23 mouse cellular contexts compared by ENCODE assay signal in genomic region chr9:58660673-58661072, GRCm38 (mm10).
DNase-seq lines count a peak whose midpoint lies in the region; ATAC-seq and TF ChIP-seq lines count a peak whose summit lies in the region.
"Had no signal": no experiment of that assay in that cellular context is flagged by ENCODE, and none has a peak within 500 bp of the region (broad histone marks: within the 10 kb centered on the region; RNA-seq: fewer than 3 reads in every experiment).

No protein-coding gene starts in this region.

- H3K27ac ChIP-seq in forebrain, embryonic 10.5 days, result peak overlapping the region; percentile 56
- no peak overlapping the region for H3K27ac ChIP-seq in forebrain, postnatal 0 days (ENCODE audit: low read depth, low read length)
- 0 out of 2 replicates have a peak overlapping the region, but pooled peaks have one; percentile 26 for H3K27ac ChIP-seq in heart, embryonic 12.5 days (ENCODE audit: poor library complexity, severe bottlenecking)
- H3K27ac ChIP-seq in limb, embryonic 10.5 days, result peak overlapping the region; percentile 14; the same call in 1 of the 2 replicates
- peak overlapping the region; percentile 98 for H3K27ac ChIP-seq in liver, embryonic 14.5 days
- H3K27ac ChIP-seq: embryonic facial prominence, embryonic 13.5 days; forebrain, embryonic 13.5 days; gastrocnemius, adult 2 months; hindbrain, embryonic 10.5 days; hindbrain, embryonic 15.5 days had no signal

- DNase-seq in forebrain, embryonic 10.5 days (ENCODE audit: extremely low spot score, low spot score), result no peak
- DNase-seq in forebrain, postnatal 0 days, result no peak
- no peak for DNase-seq in heart, postnatal 36 days
- DNase-seq in limb, embryonic 10.5 days (ENCODE audit: low spot score), result no peak
- no peak for DNase-seq in liver, embryonic 14.5 days (ENCODE audit: low read depth in 3 of 3, low spot score in 3 of 3)
- no peak for DNase-seq in c-Kit-positive CD71-positive TER-119-positive erythroid progenitor cells, embryonic 14.5 days (ENCODE audit: low spot score)
- DNase-seq: adrenal gland, adult 8-10 months; adrenal gland, postnatal 36 days; B cell, adult 2 months; cerebellum, adult 18-20 months; cerebellum, adult 9-11 months; cerebellum, postnatal 36 days; gastrocnemius, adult 2 months; gastrocnemius, postnatal 25 days had no signal

- intact Hi-C loops in heart, postnatal 36 days (cut with DNase I), result no loop called here

- H3K27me3 ChIP-seq in forebrain, embryonic 10.5 days (ENCODE audit: poor library complexity, severe bottlenecking), result no peaks in the 10 kb centered on the region
- no peaks in the 10 kb centered on the region for H3K27me3 ChIP-seq in forebrain, postnatal 0 days (ENCODE audit: insufficient read depth, low read length)
- no peaks in the 10 kb centered on the region for H3K27me3 ChIP-seq in heart, embryonic 12.5 days (replicated peaks)
- no peaks in the 10 kb centered on the region for H3K27me3 ChIP-seq in limb, embryonic 10.5 days (ENCODE audit: low read depth, poor library complexity, severe bottlenecking)
- no peaks in the 10 kb centered on the region for H3K27me3 ChIP-seq in liver, embryonic 14.5 days (ENCODE audit: control insufficient read depth, insufficient read depth, low read length)
- H3K27me3 ChIP-seq: embryonic facial prominence, embryonic 13.5 days; forebrain, embryonic 13.5 days; heart, embryonic 13.5 days; hindbrain, embryonic 15.5 days had no signal

- H3K9ac ChIP-seq in forebrain, postnatal 0 days, result no peak overlapping the region
- no peak overlapping the region for H3K9ac ChIP-seq in heart, embryonic 12.5 days
- peak overlapping the region; percentile 31; the same call in 1 of the 2 replicates for H3K9ac ChIP-seq in liver, embryonic 14.5 days (replicated peaks)
- H3K9ac ChIP-seq: embryonic facial prominence, embryonic 13.5 days; forebrain, embryonic 13.5 days; heart, embryonic 13.5 days; hindbrain, embryonic 15.5 days had no signal

- no peak overlapping the region for H3K4me2 ChIP-seq in forebrain, postnatal 0 days (ENCODE audit: low read depth)
- no peak overlapping the region for H3K4me2 ChIP-seq in heart, embryonic 12.5 days
- H3K4me2 ChIP-seq in liver, embryonic 14.5 days (ENCODE audit: low read depth), result no peak overlapping the region
- H3K4me2 ChIP-seq: embryonic facial prominence, embryonic 13.5 days; forebrain, embryonic 13.5 days; heart, embryonic 13.5 days; hindbrain, embryonic 15.5 days had no signal

- no peaks in the 10 kb centered on the region for H3K4me1 ChIP-seq in forebrain, embryonic 10.5 days
- no peaks in the 10 kb centered on the region for H3K4me1 ChIP-seq in forebrain, postnatal 0 days (ENCODE audit: insufficient read depth)
- H3K4me1 ChIP-seq in heart, embryonic 12.5 days (replicated peaks), result peaks cover 35% of the 10 kb centered on the region
- H3K4me1 ChIP-seq in limb, embryonic 10.5 days, result peaks cover 8% of the 10 kb centered on the region
- peaks cover 67 to 73% of the 10 kb centered on the region in 2 experiments for H3K4me1 ChIP-seq in liver, embryonic 14.5 days (replicated peaks; ENCODE audit: control insufficient read depth in 2 of 2, insufficient read depth in 2 of 2, low read length in 1 of 2)
- H3K4me1 ChIP-seq: embryonic facial prominence, embryonic 13.5 days; forebrain, embryonic 13.5 days; hindbrain, embryonic 10.5 days; hindbrain, embryonic 15.5 days had no signal

- peaks cover 32% of the 10 kb centered on the region for H3K36me3 ChIP-seq in forebrain, embryonic 10.5 days (replicated peaks)
- H3K36me3 ChIP-seq in forebrain, postnatal 0 days (ENCODE audit: insufficient read depth), result peaks cover 22% of the 10 kb centered on the region; the same call in 1 of the 2 replicates
- peaks cover 42% of the 10 kb centered on the region for H3K36me3 ChIP-seq in heart, embryonic 12.5 days
- H3K36me3 ChIP-seq in limb, embryonic 10.5 days, result peaks cover 37% of the 10 kb centered on the region
- H3K36me3 ChIP-seq in liver, embryonic 14.5 days (replicated peaks; ENCODE audit: control insufficient read depth, insufficient read depth, low read depth), result peaks cover 46% of the 10 kb centered on the region

- ATAC-seq in forebrain, postnatal 0 days, result no peak
- no peak for ATAC-seq in heart, embryonic 12.5 days (ENCODE audit: insufficient number of reproducible peaks, low FRiP score)
- no peak for ATAC-seq in liver, embryonic 14.5 days (ENCODE audit: insufficient read depth)
- no peak for ATAC-seq in cerebellum, adult (ENCODE audit: insufficient number of reproducible peaks, low FRiP score, low TSS enrichment)
- ATAC-seq: CD4-positive, CD25-positive, alpha-beta regulatory T cell, adult 4 months; forebrain, embryonic 13.5 days had no signal

- H3K9me3 ChIP-seq in forebrain, embryonic 10.5 days, result no peaks in the 10 kb centered on the region
- H3K9me3 ChIP-seq in forebrain, postnatal 0 days (ENCODE audit: low read length), result no peaks in the 10 kb centered on the region
- H3K9me3 ChIP-seq in heart, embryonic 12.5 days (replicated peaks), result 0 out of 2 replicates have a peak, but pooled peaks cover 2% of the 10 kb centered on the region
- H3K9me3 ChIP-seq in limb, embryonic 10.5 days (replicated peaks), result no peaks in the 10 kb centered on the region
- H3K9me3 ChIP-seq in liver, embryonic 14.5 days (ENCODE audit: control insufficient read depth, low read length), result no peaks in the 10 kb centered on the region
- H3K9me3 ChIP-seq: embryonic facial prominence, embryonic 13.5 days; forebrain, embryonic 13.5 days; G1E; heart, embryonic 13.5 days; hindbrain, embryonic 10.5 days; hindbrain, embryonic 15.5 days had no signal

- no peak for TF ChIP-seq EP300 in liver, embryonic 14.5 days (IDR thresholded peaks at IDR 0.05; ENCODE audit: low read depth)

- no peak overlapping the region for H3K4me3 ChIP-seq in forebrain, embryonic 10.5 days
- no peak overlapping the region for H3K4me3 ChIP-seq in forebrain, postnatal 0 days (ENCODE audit: low read depth, low read length)
- H3K4me3 ChIP-seq in heart, embryonic 12.5 days, result no peak overlapping the region
- no peak overlapping the region for H3K4me3 ChIP-seq in limb, embryonic 10.5 days
- H3K4me3 ChIP-seq in liver, embryonic 14.5 days (ENCODE audit: insufficient read depth in 1 of 2, low read depth in 2 of 2, low read length in 2 of 2), result no peak overlapping the region
- H3K4me3 ChIP-seq: embryonic facial prominence, embryonic 13.5 days; forebrain, embryonic 13.5 days; gastrocnemius, adult 2 months; heart, embryonic 13.5 days; hindbrain, embryonic 10.5 days; hindbrain, embryonic 15.5 days had no signal

- no peak for TF ChIP-seq CTCF in forebrain, postnatal 0 days (IDR thresholded peaks at IDR 0.05; ENCODE audit: low read depth)
- no peak for TF ChIP-seq CTCF in liver, embryonic 14.5 days (IDR thresholded peaks at IDR 0.05; ENCODE audit: low read depth)

- 94% methylated on average over 3 of the region's 3 CpGs for WGBS in forebrain, embryonic 10.5 days
- 87% methylated on average over 3 of the region's 3 CpGs for WGBS in forebrain, postnatal 0 days
- 88% methylated on average over 3 of the region's 3 CpGs for WGBS in heart, embryonic 12.5 days
- 95% methylated on average over 3 of the region's 3 CpGs for WGBS in limb, embryonic 10.5 days
- 73% methylated on average over 3 of the region's 3 CpGs for WGBS in liver, embryonic 14.5 days (ENCODE audit: insufficient replicate concordance)
